Mouse (Mus musculus) gastrocnemius, adult 2 months (tissue): Measurements from ENCODE around the gene Mvp. TPM values are rescaled to one million over a fixed set of nuclear protein-coding genes. Genes with fewer than 3 reads are reported as not detected.

Source experiments
- DNase-seq: peaks from one replicate; pipeline ENCODE4 v3.0.0; 2022
- H3K27ac ChIP-seq: fragments of 200-600 bp; 2 replicates; pipeline ENCODE4 v1.8.1; 2022; ENCODE audit warnings: mild to moderate bottlenecking
- H3K4me3 ChIP-seq: fragments of 200-600 bp; 2 replicates; pipeline ENCODE4 v1.8.1; 2022; ENCODE audit warnings: mild to moderate bottlenecking, moderate library complexity
- CTCF ChIP-seq: fragments of 200-600 bp; IDR thresholded peaks from 2 replicates; pipeline ENCODE4 v1.8.1; 2022; ENCODE audit warnings: antibody characterized with exemption, mild to moderate bottlenecking, moderate library complexity
- intact Hi-C: fragments of 180-260 bp; cut with DNase I; formaldehyde crosslinking; loops from one replicate; pipeline ENCODE4 v1.15.1; 2025
- long read RNA-seq, 2 experiments: library from polyadenylated mRNA; stranded (forward); transcript quantifications; one replicate each; pipeline ENCODE4 v2.0.0; 2021
- total RNA-seq, 2 experiments: library from RNA; stranded (reverse); gene quantifications; 2 replicates each; pipeline ENCODE4 v1.2.3; 2021

Mvp gene
- 10 to 100 TPM; 26.5 to 30.2 TPM for total RNA-seq
- long read RNA-seq, experiment 1, transcript Mvp-202 (15 exons, 2,837 nt): major isoform, 26 of 34 reads
- long read RNA-seq, experiment 1, partial matches to known transcripts: 6 of 34 reads
- long read RNA-seq, experiment 1, other reads (novel, unspliced or antisense): 2 of 34 reads
- long read RNA-seq, experiment 2, transcript Mvp-202 (15 exons, 2,837 nt): major isoform, 50 of 66 reads
- long read RNA-seq, experiment 2, partial matches to known transcripts: 13 of 66 reads
- long read RNA-seq, experiment 2, other reads (novel, unspliced or antisense): 3 of 66 reads

DNA sequence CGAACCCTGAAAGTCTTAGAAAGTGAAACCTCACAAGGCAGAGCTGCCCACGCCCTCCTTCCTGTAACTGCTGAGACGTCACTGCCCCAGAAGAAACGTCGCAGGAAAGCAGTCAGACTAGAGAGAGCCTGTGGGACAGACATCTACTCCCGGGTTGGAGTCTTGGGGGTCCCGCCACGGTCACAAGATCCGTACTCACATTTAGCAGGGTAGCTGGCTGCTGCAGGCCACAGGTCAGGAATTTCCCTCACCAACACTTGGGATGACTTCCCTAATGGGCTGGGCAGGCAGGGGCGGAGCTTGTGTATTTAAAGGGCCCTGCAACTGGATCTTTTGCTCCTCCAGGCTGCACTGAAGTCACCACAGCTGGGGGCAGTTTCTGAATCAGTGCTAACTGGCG, at the start of gene Mvp:
Gene Mvp, minus strand, starts transcription at position 302 of the 400 bp plus-strand sequence.
- DNase-seq: peak; percentile 78
- intact Hi-C loops: no loop called here
- Histone ChIP-seq H3K4me3 (peak within 1 kb of the TSS; percentile 89), H3K27ac (peak within 1 kb of the TSS; percentile 95)
- no peak for TF ChIP-seq CTCF

DNA sequence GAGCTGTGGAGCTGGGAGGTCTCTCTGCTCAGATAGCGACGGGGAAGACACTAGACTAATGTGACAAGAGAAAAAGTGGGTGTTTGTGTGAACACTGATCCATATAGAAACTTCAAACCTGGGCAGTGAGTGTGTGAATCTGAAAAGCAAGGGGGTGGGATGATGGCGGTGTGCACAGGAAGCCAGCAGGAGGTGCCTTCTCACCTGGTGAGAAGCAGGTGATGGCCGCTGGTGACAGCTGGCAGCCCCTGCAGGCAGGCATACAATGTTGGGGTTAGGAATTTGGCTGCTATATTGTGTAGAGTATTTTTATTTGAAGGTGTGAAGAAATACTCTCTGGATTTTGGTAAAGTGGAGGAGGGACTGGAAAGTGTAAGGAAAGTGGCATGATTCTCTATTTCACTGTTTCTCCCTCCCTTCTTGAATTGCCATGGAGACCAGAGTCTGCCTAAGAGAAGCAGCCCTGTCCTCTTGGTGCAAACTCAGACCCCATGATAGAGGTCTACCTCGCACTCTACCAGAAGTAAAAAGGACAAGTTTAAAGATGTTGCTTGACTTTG, 40.7 kb upstream of the Mvp start:
- DNase-seq: no peak
- no peak overlapping the region for H3K4me3 ChIP-seq
- no peak overlapping the region for H3K27ac ChIP-seq
- no peak for TF ChIP-seq CTCF
- intact Hi-C loops: no loop called here

GRCm38 (mm10) chr7:127041851-127042672, 27.6 kb upstream of the Mvp start, which contains the start of gene Kif22:
Gene Kif22, minus strand, starts transcription at chr7:127042471.
- no peak for TF ChIP-seq CTCF
- intact Hi-C loops: no loop called here

GRCm38 (mm10) chr7:127031244-127031643, 16.8 kb upstream of the Mvp start:
- no peak overlapping the region for H3K27ac ChIP-seq
- intact Hi-C loops: no loop called here
- no peak overlapping the region for H3K4me3 ChIP-seq
- no peak for DNase-seq
- TF ChIP-seq CTCF: no peak

More at GRCm38 (mm10) chr7:127041851-127042672, 27.6 kb upstream of the Mvp start, which contains the start of gene Kif22:
- DNase-seq: peak; percentile 91
- Histone ChIP-seq H3K4me3 (peak within 1 kb of the TSS; percentile 73), H3K27ac (peak within 1 kb of the TSS; percentile 87)

DNA sequence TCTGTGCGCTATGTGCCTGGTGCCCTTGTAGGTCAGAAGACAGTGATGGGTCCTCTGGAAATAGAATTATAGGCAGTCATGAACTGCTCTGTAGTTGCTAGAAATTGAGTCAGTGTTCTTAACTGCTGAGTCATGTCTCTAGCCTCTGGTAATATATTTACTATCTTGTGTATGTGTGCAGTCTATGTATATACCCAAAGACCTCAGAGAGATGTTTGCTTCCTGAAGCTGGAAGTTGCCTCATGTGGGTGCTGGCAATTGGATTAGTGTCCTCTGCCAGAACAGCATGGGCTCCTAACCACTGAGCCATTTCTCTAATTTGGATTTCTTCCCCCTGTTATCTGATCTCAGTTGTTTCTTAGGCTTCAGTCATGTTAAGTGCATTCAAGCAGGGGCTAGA, 15.8 kb upstream of the Mvp start:
- DNase-seq: no peak
- intact Hi-C loops: no loop called here
- Histone ChIP-seq H3K4me3 (no peak overlapping the region), H3K27ac (no peak overlapping the region)
- TF ChIP-seq CTCF: no peak

GRCm38 (mm10) chr7:127027885-127028284, 13.5 kb upstream of the Mvp start:
- TF ChIP-seq CTCF: no peak
- Histone ChIP-seq H3K27ac (peak overlapping the region; percentile 98), H3K4me3 (peak overlapping the region; percentile 95)
- no peak for DNase-seq
- intact Hi-C loops: loop anchor here (5.0 to 10.0 kb wide), 4 partner anchors 74 to 273 kb away; partner anchors contain the start of gene Mapk3

DNA sequence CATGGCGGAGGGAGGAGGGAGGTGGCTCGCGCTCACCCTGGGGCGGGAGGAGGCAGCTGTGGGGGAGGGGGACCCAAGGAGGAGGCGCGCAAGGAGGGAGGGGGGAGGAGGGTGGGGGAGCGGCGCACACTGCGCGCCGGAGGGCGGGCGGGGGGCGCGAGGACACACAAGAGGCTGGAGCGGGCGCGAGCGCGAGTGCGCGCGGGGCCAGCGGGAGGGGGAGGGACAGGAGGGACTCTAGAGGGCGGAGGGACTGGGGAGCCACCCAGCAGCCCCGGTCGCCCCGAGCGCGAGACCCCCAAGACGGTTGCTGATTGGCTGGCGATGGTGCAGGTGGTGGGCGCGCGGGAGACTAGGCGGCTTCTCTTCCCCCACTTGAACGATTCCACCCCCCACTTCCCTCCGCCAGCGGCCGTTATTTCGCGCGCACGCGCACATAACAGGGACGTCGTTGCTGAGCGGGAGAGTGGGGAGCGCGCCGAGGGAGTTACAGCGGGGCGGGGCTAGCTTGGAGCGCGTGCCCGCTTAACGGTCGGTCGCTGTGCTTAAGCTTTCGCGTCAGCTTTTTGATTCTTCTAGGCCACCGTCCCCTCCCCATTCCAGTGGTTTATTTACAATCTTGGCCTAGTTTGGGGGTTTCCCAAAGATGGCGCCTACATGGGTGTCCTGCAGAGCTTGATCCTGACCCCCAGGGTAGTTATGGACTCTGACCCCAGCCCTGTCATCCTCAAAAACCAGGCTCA, 12.7 kb upstream of the Mvp start, which contains the start of gene Maz:
Gene Maz, minus strand, starts transcription at position 54 of the 743 bp plus-strand sequence.
- Histone ChIP-seq H3K27ac (peak within 1 kb of the TSS; percentile 98), H3K4me3 (peak within 1 kb of the TSS; percentile 95)
- no peak for TF ChIP-seq CTCF
- intact Hi-C loops: loop anchor here (5.0 to 10.0 kb wide), 4 partner anchors 75 to 272 kb away; partner anchors contain the start of gene Mapk3
- DNase-seq: peak; percentile 99

- intact Hi-C loops: loop anchor here (5.0 to 10.0 kb wide), 4 partner anchors 76 to 272 kb away; partner anchors contain the start of gene Mapk3
- Histone ChIP-seq H3K27ac (peak overlapping the region; percentile 98), H3K4me3 (peak overlapping the region; percentile 95)
- no peak for TF ChIP-seq CTCF
- DNase-seq: no peak
Observed at GRCm38 (mm10) chr7:127026616-127026983, 12.2 kb upstream of the Mvp start.

DNA sequence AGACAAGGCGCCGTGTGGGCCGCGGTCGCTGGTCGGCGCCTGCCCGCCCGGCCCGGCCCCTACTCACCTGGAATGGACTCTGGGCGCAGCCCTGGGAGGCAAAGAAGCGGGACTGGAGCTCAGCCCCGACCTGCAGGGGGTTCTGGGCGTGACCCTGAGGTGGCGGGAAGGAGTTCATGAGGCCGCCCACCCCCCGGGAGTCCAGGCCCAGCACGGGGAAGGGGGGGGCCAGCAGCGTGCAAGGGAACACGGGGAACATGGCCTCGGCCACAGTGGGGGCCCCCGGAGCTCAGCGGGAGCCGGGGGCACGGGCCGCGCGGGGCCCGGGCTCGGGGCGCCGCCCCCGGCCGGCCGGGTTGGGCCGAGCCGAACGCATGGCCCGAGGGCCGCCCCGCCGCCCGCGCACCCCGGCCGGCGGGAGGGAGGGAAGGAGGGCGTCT, 11.8 kb upstream of the Mvp start:
- no peak for TF ChIP-seq CTCF
- peak; percentile 74 for DNase-seq
- H3K4me3 ChIP-seq: peak overlapping the region; percentile 95
- peak overlapping the region; percentile 94 for H3K27ac ChIP-seq
- intact Hi-C loops: loop anchor here (5.0 to 10.0 kb wide), 4 partner anchors 76 to 271 kb away; partner anchors contain the start of gene Mapk3

- DNase-seq: peak; percentile 71
- no peak for TF ChIP-seq CTCF
- Histone ChIP-seq H3K4me3 (peak overlapping the region; percentile 95), H3K27ac (peak overlapping the region; percentile 94)
- intact Hi-C loops: loop anchor here (5.0 to 10.0 kb wide), 4 partner anchors 77 to 271 kb away; partner anchors contain the start of gene Mapk3
Observed at GRCm38 (mm10) chr7:127025556-127026160, 11.2 kb upstream of the Mvp start.

DNA sequence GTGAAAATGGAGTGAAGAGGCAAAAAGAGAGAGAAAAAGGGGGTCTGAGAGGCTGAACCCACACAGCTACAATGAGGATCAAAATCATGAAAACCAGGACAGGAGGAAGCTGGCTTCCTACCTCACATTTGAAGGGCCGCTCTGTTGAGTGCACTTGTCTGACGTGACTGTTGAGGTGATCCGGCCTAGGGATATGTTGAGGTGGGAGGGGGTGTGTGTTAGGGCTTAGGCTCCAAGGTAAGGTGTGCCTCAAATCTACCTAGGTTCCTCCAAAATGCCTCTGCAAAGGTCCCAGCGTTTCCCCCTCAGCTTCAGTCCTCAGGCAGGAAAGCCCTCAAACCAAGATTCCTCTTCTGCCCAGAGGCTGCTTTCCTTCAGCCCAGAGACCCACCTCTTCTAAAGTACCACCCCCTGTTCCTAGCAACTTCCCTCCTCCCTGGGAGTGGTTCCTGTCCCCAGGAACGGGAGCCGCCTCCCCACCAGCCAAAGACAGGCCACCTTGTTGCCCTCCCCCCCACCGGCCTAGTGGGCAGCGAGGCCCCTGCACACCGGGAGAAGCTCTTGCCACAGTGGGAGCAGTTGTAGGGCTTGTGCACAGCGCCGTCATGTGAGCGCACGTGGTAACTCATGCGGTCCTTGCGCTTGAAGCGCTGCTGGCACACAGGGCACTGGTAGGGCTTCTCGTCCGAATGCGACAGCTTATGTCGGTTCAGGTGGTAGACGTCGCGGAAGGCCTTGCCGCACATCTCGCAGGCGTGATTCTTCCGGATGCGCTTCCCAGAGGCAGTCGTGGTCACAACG, 10.5 kb upstream of the Mvp start:
- peak; percentile 61 for TF ChIP-seq CTCF
- Histone ChIP-seq H3K4me3 (peak overlapping the region; percentile 95), H3K27ac (peak overlapping the region; percentile 94)
- DNase-seq: peak; percentile 86
- intact Hi-C loops: loop anchor here (5.0 to 10.0 kb wide), 4 partner anchors 77 to 270 kb away; partner anchors contain the start of gene Mapk3
